Mouse (Mus musculus): ENCODE measurements at regions not wholly inside any gene's neighbourhood (a gene's known extent, or its start where the extent isn't known, plus 50 kb on each side); places are given as distances from the start of the nearest gene placed in this dataset.

DNA sequence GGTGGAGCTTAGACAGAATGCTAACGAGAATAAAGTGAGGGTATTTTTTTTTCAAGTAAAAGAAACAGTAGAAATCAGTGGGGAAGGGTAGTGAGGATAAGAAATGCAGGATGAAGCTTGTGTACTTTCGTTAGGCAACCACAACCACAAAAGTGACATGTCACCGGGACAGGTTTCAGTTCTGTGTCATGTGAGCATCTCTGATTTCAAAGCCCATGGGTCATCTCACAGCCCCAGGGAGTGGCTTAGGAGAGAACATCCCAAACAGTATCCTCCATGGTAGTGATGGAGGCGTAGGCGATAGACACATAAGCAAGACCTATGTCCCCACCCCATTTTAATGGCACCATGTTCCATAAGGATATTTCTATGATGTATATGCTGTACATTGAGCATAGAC, 147.4 kb upstream of the Arl4c start:
- Histone ChIP-seq H3K4me3 (replicated peaks; ENCODE audit: low read length) (no peak overlapping the region), H3K27me3 (ENCODE audit: insufficient read depth, low read length) (0 out of 2 replicates have a peak, but pooled peaks cover 4% of the 10 kb centered on the region), H3K9me3 (ENCODE audit: low read length) (no peaks in the 10 kb centered on the region), H3K36me3 (ENCODE audit: insufficient read depth, low read length) (no peaks in the 10 kb centered on the region), H3K4me1 (replicated peaks; ENCODE audit: low read depth, low read length) (no peaks in the 10 kb centered on the region)
- no peak for TF ChIP-seq POU5F1 (IDR thresholded peaks at IDR 0.05; ENCODE audit: borderline replicate concordance, low read length)
- TF ChIP-seq CTCF (conservative IDR thresholded peaks at IDR 0.05; ENCODE audit: low read length), result no peak
- no peak for TF ChIP-seq NANOG (IDR thresholded peaks at IDR 0.05; ENCODE audit: borderline replicate concordance, low read length)

DNA sequence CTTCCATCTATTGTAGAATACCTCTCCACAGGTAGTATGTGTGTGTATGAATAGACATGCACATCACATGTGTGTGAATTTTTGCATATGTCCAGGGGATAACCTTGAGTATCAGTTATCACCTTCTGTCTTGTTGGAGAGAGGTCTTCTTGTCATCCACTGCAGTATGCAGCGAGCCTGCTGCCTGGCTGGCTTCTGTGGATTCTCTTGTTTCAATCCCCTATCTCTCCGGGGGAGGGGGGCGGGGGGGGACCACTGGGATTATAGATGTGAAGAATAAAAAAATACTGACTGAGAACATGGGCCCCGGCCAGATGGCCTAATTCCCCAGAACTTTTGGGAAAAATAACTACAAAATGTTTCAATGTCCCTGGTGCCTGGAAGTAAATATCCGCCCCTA, 149.9 kb upstream of the Arl4c start:
- Histone ChIP-seq H3K4me3 (replicated peaks; ENCODE audit: low read length) (no peak overlapping the region), H3K9me3 (ENCODE audit: low read length) (no peaks in the 10 kb centered on the region), H3K27me3 (ENCODE audit: insufficient read depth, low read length) (0 out of 2 replicates have a peak, but pooled peaks cover 1% of the 10 kb centered on the region), H3K36me3 (ENCODE audit: insufficient read depth, low read length) (no peaks in the 10 kb centered on the region), H3K4me1 (replicated peaks; ENCODE audit: low read depth, low read length) (no peaks in the 10 kb centered on the region)
- TF ChIP-seq CTCF (conservative IDR thresholded peaks at IDR 0.05; ENCODE audit: low read length), result no peak
- TF ChIP-seq POU5F1 (IDR thresholded peaks at IDR 0.05; ENCODE audit: borderline replicate concordance, low read length), result no peak
- no peak for TF ChIP-seq NANOG (IDR thresholded peaks at IDR 0.05; ENCODE audit: borderline replicate concordance, low read length)

DNA sequence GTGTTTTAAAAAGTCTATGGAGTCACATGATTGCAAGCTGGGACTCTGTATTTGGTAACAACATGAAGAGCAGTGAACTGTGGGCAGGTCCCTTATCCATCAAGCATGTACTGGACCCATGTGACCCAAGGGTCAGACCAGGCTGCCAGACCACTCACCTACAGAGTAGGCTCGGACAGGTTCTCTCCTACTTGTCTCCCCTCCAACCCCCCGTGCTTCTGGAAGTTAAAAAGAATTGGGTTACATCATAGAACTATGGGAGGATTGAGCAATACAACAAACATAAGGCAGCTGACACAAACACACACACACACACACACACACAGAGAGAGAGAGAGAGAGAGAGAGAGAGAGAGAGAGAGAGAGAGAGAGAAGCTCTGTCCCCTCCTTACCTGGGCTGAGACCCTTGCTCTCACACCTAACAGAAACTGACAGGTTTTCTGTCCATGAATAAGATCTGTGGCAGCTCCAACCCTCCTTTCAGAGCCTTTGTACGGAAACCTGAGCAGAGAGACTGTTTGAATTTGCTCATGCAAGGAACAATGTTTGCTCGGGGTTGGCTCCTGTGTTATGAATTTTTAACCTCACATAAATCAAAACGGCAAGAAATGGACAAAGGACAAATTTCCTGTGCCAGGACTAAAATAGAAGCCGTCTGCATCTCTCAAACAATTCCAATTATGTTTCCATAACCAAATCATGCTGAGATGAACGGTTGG, 159.0 kb upstream of the Arl4c start:
- Histone ChIP-seq H3K4me3 (replicated peaks; ENCODE audit: low read length) (no peak overlapping the region), H3K27me3 (ENCODE audit: insufficient read depth, low read length) (no peaks in the 10 kb centered on the region), H3K9me3 (ENCODE audit: low read length) (no peaks in the 10 kb centered on the region), H3K4me1 (replicated peaks; ENCODE audit: low read depth, low read length) (peaks cover 6% of the 10 kb centered on the region; the same call in 1 of the 2 replicates), H3K36me3 (ENCODE audit: insufficient read depth, low read length) (no peaks in the 10 kb centered on the region)
- TF ChIP-seq NANOG (IDR thresholded peaks at IDR 0.05; ENCODE audit: borderline replicate concordance, low read length), result no peak
- no peak for TF ChIP-seq CTCF (conservative IDR thresholded peaks at IDR 0.05; ENCODE audit: low read length)
- TF ChIP-seq POU5F1 (IDR thresholded peaks at IDR 0.05; ENCODE audit: borderline replicate concordance, low read length), result no peak

DNA sequence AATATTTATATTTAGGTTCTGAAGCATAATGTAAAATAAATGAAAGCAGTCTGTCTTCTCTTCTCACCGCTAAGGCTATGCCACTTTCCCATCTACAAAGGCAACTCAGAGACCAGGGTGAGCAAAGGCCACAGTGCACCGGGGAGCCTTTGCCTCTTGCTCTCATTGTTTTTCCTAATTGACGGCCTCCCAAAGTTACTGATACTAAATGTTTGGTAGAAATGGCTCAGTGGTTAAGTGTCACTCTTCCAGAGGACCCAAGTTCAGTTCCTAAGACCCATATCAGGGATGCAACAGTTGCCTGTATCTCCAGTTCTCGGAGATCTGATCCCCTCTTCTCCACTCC, 159.5 kb upstream of the Arl4c start:
- TF ChIP-seq NANOG (IDR thresholded peaks at IDR 0.05; ENCODE audit: borderline replicate concordance, low read length), result no peak
- TF ChIP-seq CTCF (conservative IDR thresholded peaks at IDR 0.05; ENCODE audit: low read length), result no peak
- TF ChIP-seq POU5F1 (IDR thresholded peaks at IDR 0.05; ENCODE audit: borderline replicate concordance, low read length), result no peak
- Histone ChIP-seq H3K9me3 (ENCODE audit: low read length) (no peaks in the 10 kb centered on the region), H3K36me3 (ENCODE audit: insufficient read depth, low read length) (no peaks in the 10 kb centered on the region), H3K4me1 (replicated peaks; ENCODE audit: low read depth, low read length) (peaks cover 6% of the 10 kb centered on the region; the same call in 1 of the 2 replicates), H3K4me3 (replicated peaks; ENCODE audit: low read length) (no peak overlapping the region), H3K27me3 (ENCODE audit: insufficient read depth, low read length) (no peaks in the 10 kb centered on the region)

DNA sequence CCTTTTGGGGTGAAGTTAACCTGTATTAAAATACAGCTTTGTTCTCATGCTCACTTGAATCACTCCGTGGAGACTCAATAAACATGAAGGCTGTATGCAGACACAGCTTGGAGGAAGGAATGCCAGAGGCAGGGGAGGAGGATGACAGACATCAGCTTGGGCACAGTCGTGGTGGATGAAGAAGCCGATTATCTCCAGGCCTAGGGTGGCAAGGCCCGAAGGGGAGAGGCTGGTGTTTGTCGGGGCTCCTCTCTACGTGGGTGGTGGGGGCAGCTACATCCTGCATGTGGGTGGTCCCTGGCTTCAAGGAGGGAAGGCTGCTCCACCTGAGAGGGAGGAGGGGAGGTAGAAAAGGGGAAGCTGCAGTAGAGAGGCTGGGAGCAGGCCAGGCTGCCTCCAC, 163.4 kb upstream of the Arl4c start:
- H3K4me3 ChIP-seq (replicated peaks; ENCODE audit: low read length), result no peak overlapping the region
- no peaks in the 10 kb centered on the region for H3K9me3 ChIP-seq (ENCODE audit: low read length)
- H3K4me1 ChIP-seq (replicated peaks; ENCODE audit: low read depth, low read length), result peaks cover 6% of the 10 kb centered on the region; the same call in 1 of the 2 replicates
- TF ChIP-seq POU5F1 (IDR thresholded peaks at IDR 0.05; ENCODE audit: borderline replicate concordance, low read length) (no peak), NANOG (IDR thresholded peaks at IDR 0.05; ENCODE audit: borderline replicate concordance, low read length) (no peak), CTCF (conservative IDR thresholded peaks at IDR 0.05; ENCODE audit: low read length) (no peak)
- no peaks in the 10 kb centered on the region for H3K27me3 ChIP-seq (ENCODE audit: insufficient read depth, low read length)
- no peaks in the 10 kb centered on the region for H3K36me3 ChIP-seq (ENCODE audit: insufficient read depth, low read length)

DNA sequence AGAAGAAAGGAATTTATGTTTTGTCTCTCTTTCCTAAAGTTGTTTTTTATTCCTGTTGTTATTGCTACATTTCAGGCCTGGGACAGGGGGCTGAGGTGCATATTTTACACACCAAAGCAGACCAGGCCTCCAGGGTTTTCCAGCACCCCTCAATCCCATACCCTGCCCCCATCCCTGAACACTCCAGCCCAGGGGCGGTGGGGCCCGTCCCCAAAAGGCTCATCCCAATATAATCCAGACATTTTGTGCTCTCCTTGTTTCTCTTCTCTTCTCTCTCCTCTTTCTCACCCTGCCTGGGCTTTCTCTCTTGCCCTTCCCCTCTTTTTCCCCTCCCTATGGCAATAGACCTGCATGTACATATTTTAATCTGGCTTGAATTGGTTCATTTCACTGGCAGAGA, 164.6 kb upstream of the Arl4c start:
- TF ChIP-seq NANOG (IDR thresholded peaks at IDR 0.05; ENCODE audit: borderline replicate concordance, low read length), result no peak
- TF ChIP-seq POU5F1 (IDR thresholded peaks at IDR 0.05; ENCODE audit: borderline replicate concordance, low read length), result no peak
- no peak for TF ChIP-seq CTCF (conservative IDR thresholded peaks at IDR 0.05; ENCODE audit: low read length)
- H3K9me3 ChIP-seq (ENCODE audit: low read length), result no peaks in the 10 kb centered on the region

DNA sequence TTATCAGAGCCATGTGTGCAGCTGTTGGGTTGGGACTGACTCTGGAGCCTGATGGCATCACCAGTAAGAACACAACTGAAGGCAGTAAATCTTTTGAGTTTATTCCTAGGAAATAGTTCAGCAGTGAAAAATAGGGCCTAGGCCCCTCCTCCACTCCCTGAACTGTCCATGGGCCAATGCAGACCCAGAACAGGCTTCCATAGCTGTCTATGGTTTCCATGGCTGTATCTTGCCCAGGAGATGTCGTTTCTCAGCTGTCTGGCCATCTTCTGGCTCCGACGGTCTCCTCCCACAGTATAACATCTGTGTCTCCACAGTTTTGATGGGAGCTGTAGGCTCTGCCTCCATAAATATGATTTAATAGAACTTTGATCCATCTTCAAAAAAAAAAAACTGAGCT, 165.1 kb upstream of the Arl4c start:
- no peak for TF ChIP-seq CTCF (conservative IDR thresholded peaks at IDR 0.05; ENCODE audit: low read length)
- no peak for TF ChIP-seq POU5F1 (IDR thresholded peaks at IDR 0.05; ENCODE audit: borderline replicate concordance, low read length)
- TF ChIP-seq NANOG (IDR thresholded peaks at IDR 0.05; ENCODE audit: borderline replicate concordance, low read length), result no peak
- peaks cover 6% of the 10 kb centered on the region; the same call in 1 of the 2 replicates for H3K4me1 ChIP-seq (replicated peaks; ENCODE audit: low read depth, low read length)
- no peaks in the 10 kb centered on the region for H3K9me3 ChIP-seq (ENCODE audit: low read length)
- no peaks in the 10 kb centered on the region for H3K36me3 ChIP-seq (ENCODE audit: insufficient read depth, low read length)
- H3K4me3 ChIP-seq (replicated peaks; ENCODE audit: low read length), result no peak overlapping the region
- H3K27me3 ChIP-seq (ENCODE audit: insufficient read depth, low read length), result no peaks in the 10 kb centered on the region

More for the DNA sequence above, 164.6 kb upstream of the Arl4c start:
- Histone ChIP-seq H3K36me3 (ENCODE audit: insufficient read depth, low read length) (no peaks in the 10 kb centered on the region), H3K4me3 (replicated peaks; ENCODE audit: low read length) (no peak overlapping the region), H3K4me1 (replicated peaks; ENCODE audit: low read depth, low read length) (peaks cover 6% of the 10 kb centered on the region; the same call in 1 of the 2 replicates), H3K27me3 (ENCODE audit: insufficient read depth, low read length) (no peaks in the 10 kb centered on the region)

DNA sequence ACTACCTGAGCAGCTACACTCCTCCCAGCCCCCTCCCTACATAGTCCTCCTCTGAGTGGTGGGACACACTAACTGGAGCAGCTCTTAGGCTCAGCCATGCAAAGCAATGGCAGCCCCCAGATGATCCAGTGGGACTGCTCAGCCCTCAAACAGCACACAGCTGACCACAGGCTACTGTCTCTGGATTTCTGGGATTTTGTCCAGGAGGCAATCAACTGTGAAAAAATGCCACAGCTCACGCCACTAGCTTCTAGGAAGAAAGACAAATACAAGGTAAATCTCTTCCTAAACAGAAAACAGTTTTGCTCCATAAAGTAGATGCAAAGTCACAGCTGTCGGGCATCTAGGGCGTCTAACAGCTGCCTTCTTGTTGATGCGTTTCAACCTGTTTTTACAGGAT, 167.9 kb upstream of the Arl4c start:
- Histone ChIP-seq H3K27me3 (ENCODE audit: insufficient read depth, low read length) (0 out of 2 replicates have a peak, but pooled peaks cover 2% of the 10 kb centered on the region), H3K4me3 (replicated peaks; ENCODE audit: low read length) (no peak overlapping the region), H3K4me1 (replicated peaks; ENCODE audit: low read depth, low read length) (peaks cover 6% of the 10 kb centered on the region; the same call in 1 of the 2 replicates), H3K36me3 (ENCODE audit: insufficient read depth, low read length) (no peaks in the 10 kb centered on the region), H3K9me3 (ENCODE audit: low read length) (no peaks in the 10 kb centered on the region)
- TF ChIP-seq NANOG (IDR thresholded peaks at IDR 0.05; ENCODE audit: borderline replicate concordance, low read length) (no peak), CTCF (conservative IDR thresholded peaks at IDR 0.05; ENCODE audit: low read length) (no peak), POU5F1 (IDR thresholded peaks at IDR 0.05; ENCODE audit: borderline replicate concordance, low read length) (no peak)

All from E14TG2a.4 (cell line).